Mouse (Mus musculus): Measurements from ENCODE around the gene Olfr406. TPM values are rescaled to one million over a fixed set of nuclear protein-coding genes. Genes with fewer than 3 reads are reported as not detected.

The Olfr406 gene
- polyA plus RNA-seq (2014; fragmentation: Illumina TruSeq; extraction: RNeasy Lipid Tissue Mini Kit (QIAGEN cat#74804); ENCODE audit: low read depth, low replicate concordance) = not detected

DNA sequence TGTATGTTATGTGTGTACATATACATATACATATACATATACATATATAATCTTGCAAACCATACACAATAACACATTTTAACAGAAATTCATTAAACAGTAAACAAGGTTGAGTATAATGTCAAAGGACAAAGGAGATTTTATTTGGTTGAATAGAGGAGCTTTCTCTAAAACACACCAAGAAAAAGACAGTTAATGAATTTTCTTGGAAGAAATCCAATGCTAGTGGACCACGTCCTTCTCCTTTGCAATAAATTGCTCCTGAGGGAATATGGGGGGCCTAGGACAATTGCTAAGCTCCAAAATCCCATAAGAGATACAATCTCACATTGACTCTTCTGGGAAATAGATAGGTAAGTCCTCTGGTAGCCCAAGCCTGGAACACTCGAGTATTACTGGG is at the start of gene Olfr406:
Gene Olfr406, plus strand, starts transcription at position 301 of the 400 bp plus-strand sequence.

GRCm38 (mm10) chr11:74211279-74211678 is 48.3 kb upstream of the Olfr406 start, which contains the start of gene Olfr43:
TSS of gene Olfr43 (minus strand) at chr11:74211379.

DNA sequence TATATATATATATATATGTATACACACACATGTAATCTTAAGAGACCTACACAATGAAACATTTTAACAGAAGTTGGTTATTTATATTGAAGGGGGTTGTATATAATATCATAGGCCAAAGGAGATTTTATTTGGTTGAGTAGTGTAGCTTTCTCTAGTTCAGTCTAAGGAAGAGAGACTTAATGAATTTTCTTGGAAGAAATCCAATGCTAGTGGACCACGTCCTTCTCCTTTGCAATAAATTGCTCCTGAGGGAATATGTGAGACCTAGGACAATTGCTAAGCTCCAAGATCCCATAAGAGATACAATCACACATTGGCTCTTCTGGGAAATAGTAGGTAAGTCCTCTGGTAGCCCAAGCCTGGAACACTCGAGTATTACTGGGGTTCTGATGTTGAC is 23.8 kb downstream of the Olfr406 start, which contains the start of gene Olfr59:
Gene Olfr59, plus strand, starts transcription at position 301 of the 400 bp plus-strand sequence.

Other genes with a start within 250 kb of the Olfr406 start
- gene Olfr139, start 203.3 kb upstream of the Olfr406 start, polyA plus RNA-seq (2014; fragmentation: Illumina TruSeq; extraction: RNeasy Lipid Tissue Mini Kit (QIAGEN cat#74804); ENCODE audit: low read depth, low replicate concordance) = not detected
- not detected for gene Olfr399, start 203.2 kb upstream of the Olfr406 start, polyA plus RNA-seq (2014; fragmentation: Illumina TruSeq; extraction: RNeasy Lipid Tissue Mini Kit (QIAGEN cat#74804); ENCODE audit: low read depth, low replicate concordance)
- not detected for gene Zfp616, start 189.9 kb upstream of the Olfr406 start, polyA plus RNA-seq (2014; fragmentation: Illumina TruSeq; extraction: RNeasy Lipid Tissue Mini Kit (QIAGEN cat#74804); ENCODE audit: low read depth, low replicate concordance)
- gene Olfr401, start 146.1 kb upstream of the Olfr406 start, polyA plus RNA-seq (2014; fragmentation: Illumina TruSeq; extraction: RNeasy Lipid Tissue Mini Kit (QIAGEN cat#74804); ENCODE audit: low read depth, low replicate concordance) = not detected
- not detected for gene Olfr402, start 106.3 kb upstream of the Olfr406 start, polyA plus RNA-seq (2014; fragmentation: Illumina TruSeq; extraction: RNeasy Lipid Tissue Mini Kit (QIAGEN cat#74804); ENCODE audit: low read depth, low replicate concordance)
- not detected for gene Olfr403, start 73.6 kb upstream of the Olfr406 start, polyA plus RNA-seq (2014; fragmentation: Illumina TruSeq; extraction: RNeasy Lipid Tissue Mini Kit (QIAGEN cat#74804); ENCODE audit: low read depth, low replicate concordance)
- gene Olfr43, start 48.4 kb upstream of the Olfr406 start, polyA plus RNA-seq (2014; fragmentation: Illumina TruSeq; extraction: RNeasy Lipid Tissue Mini Kit (QIAGEN cat#74804); ENCODE audit: low read depth, low replicate concordance) = not detected
- not detected for gene Olfr59, start 23.9 kb downstream of the Olfr406 start, polyA plus RNA-seq (2014; fragmentation: Illumina TruSeq; extraction: RNeasy Lipid Tissue Mini Kit (QIAGEN cat#74804); ENCODE audit: low read depth, low replicate concordance)
- gene Olfr410, start 78.2 kb downstream of the Olfr406 start, polyA plus RNA-seq (2014; fragmentation: Illumina TruSeq; extraction: RNeasy Lipid Tissue Mini Kit (QIAGEN cat#74804); ENCODE audit: low read depth, low replicate concordance) = not detected
- gene Olfr411, start 92.8 kb downstream of the Olfr406 start, polyA plus RNA-seq (2014; fragmentation: Illumina TruSeq; extraction: RNeasy Lipid Tissue Mini Kit (QIAGEN cat#74804); ENCODE audit: low read depth, low replicate concordance) = not detected
- not detected for gene Olfr412, start 102.3 kb downstream of the Olfr406 start, polyA plus RNA-seq (2014; fragmentation: Illumina TruSeq; extraction: RNeasy Lipid Tissue Mini Kit (QIAGEN cat#74804); ENCODE audit: low read depth, low replicate concordance)

Data from liver, adult 10 weeks (tissue).